Mouse (Mus musculus): ENCODE measurements around the gene Nxnl2. TPM values are rescaled to one million over a fixed set of nuclear protein-coding genes. Genes with fewer than 3 reads are reported as not detected.
"Not testable (repeated sequence)": the region's sequence is repeated elsewhere in the genome, so short reads cannot be mapped to it uniquely, and the experiment has no call there.

The Nxnl2 gene
- total and polyA plus RNA-seq, 2 experiments from 2014 or later = 3.1 to 6.5 TPM

GRCm38 (mm10) chr13:51197699-51198098 is 26.9 kb downstream of the Nxnl2 start:
- no peak for DNase-seq
- ATAC-seq = no peak
- no peaks in the 10 kb centered on the region for H3K4me1 ChIP-seq (ENCODE audit: insufficient read depth)
- no peaks in the 10 kb centered on the region for H3K27me3 ChIP-seq (ENCODE audit: insufficient read depth, low read length)
- no peak overlapping the region for H3K4me2 ChIP-seq (ENCODE audit: low read depth)
- no peaks in the 10 kb centered on the region for H3K36me3 ChIP-seq (ENCODE audit: insufficient read depth)
- H3K9ac ChIP-seq = no peak overlapping the region
- H3K4me3 ChIP-seq (ENCODE audit: low read depth, low read length) = no peak overlapping the region
- no peak overlapping the region for H3K27ac ChIP-seq (ENCODE audit: low read depth, low read length)
- 86% methylated on average over 3 of the region's 3 CpGs for WGBS
- 0 out of 2 replicates have a peak, but pooled peaks cover 3% of the 10 kb centered on the region for H3K9me3 ChIP-seq (ENCODE audit: low read length)
- no peak for TF ChIP-seq CTCF (IDR thresholded peaks at IDR 0.05; ENCODE audit: low read depth)

DNA sequence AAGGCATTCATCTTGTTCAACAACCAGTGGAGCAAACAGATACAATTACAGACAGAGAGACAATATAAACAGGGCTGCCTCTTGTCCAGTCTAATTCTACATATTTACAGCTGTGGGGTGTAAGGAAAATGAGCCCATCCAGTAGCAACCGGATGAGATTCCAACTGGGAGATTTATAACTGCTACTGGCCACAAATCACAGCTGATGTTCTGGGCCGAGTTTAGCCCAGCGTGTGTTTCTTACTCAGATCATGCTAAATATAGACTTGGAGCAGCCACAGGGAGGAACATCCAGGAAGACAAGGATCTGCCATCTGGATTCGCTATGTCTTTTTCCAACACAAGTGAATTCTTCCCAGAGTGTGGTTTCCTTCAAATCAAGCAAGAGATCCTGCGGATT is 27.4 kb downstream of the Nxnl2 start:
- H3K9me3 ChIP-seq (ENCODE audit: low read length) = 0 out of 2 replicates have a peak, but pooled peaks cover 3% of the 10 kb centered on the region
- 68% methylated on average over 5 of the region's 5 CpGs for WGBS
- no peak overlapping the region for H3K4me3 ChIP-seq (ENCODE audit: low read depth, low read length)
- no peaks in the 10 kb centered on the region for H3K27me3 ChIP-seq (ENCODE audit: insufficient read depth, low read length)
- no peaks in the 10 kb centered on the region for H3K36me3 ChIP-seq (ENCODE audit: insufficient read depth)
- DNase-seq (peak; percentile 35), ATAC-seq (peak; percentile 48; the same call in 1 of the 2 replicates)
- no peaks in the 10 kb centered on the region for H3K4me1 ChIP-seq (ENCODE audit: insufficient read depth)
- no peak overlapping the region for H3K27ac ChIP-seq (ENCODE audit: low read depth, low read length)
- TF ChIP-seq CTCF (IDR thresholded peaks at IDR 0.05; ENCODE audit: low read depth) = no peak
- no peak overlapping the region for H3K9ac ChIP-seq
- no peak overlapping the region for H3K4me2 ChIP-seq (ENCODE audit: low read depth)

GRCm38 (mm10) chr13:51201985-51202843 is 31.4 kb downstream of the Nxnl2 start:
- ATAC-seq = peak; percentile 48
- not testable (repeated sequence) for DNase-seq; H3K27me3 ChIP-seq (ENCODE audit: insufficient read depth, low read length); H3K27ac ChIP-seq (ENCODE audit: low read depth, low read length); H3K9me3 ChIP-seq (ENCODE audit: low read length); H3K36me3 ChIP-seq (ENCODE audit: insufficient read depth); H3K4me1 ChIP-seq (ENCODE audit: insufficient read depth)
- Histone ChIP-seq H3K9ac (0 out of 2 replicates have a peak overlapping the region, but pooled peaks have one; percentile 18), H3K4me2 (ENCODE audit: low read depth) (peak overlapping the region; percentile 47), H3K4me3 (ENCODE audit: low read depth, low read length) (peak overlapping the region; percentile 28)
- WGBS = 41% methylated on average over 26 of the region's 36 CpGs
- peak; percentile 20; the same call in 1 of the 2 replicates for TF ChIP-seq CTCF (IDR thresholded peaks at IDR 0.05; ENCODE audit: low read depth)

DNA sequence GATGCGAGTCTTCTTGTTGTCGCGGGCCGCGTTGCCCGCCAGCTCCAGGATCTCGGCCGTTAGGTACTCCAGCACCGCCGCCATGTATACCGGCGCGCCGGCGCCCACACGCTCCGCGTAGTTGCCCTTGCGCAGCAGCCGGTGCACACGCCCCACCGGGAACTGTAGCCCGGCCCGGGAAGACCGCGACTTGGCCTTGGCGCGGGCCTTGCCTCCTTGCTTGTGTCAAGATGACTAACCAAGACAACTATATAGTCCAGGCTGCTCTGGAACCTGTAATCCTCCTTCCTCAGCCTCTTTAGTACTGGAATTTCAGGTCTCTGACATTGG is 32.0 kb downstream of the Nxnl2 start:
- not testable (repeated sequence) for H3K4me1 ChIP-seq (ENCODE audit: insufficient read depth); H3K27me3 ChIP-seq (ENCODE audit: insufficient read depth, low read length); H3K27ac ChIP-seq (ENCODE audit: low read depth, low read length); H3K9me3 ChIP-seq (ENCODE audit: low read length); H3K36me3 ChIP-seq (ENCODE audit: insufficient read depth)
- Histone ChIP-seq H3K4me3 (ENCODE audit: low read depth, low read length) (peak overlapping the region; percentile 28), H3K9ac (0 out of 2 replicates have a peak overlapping the region, but pooled peaks have one; percentile 18), H3K4me2 (ENCODE audit: low read depth) (peak overlapping the region; percentile 47)
- ATAC-seq (peak; percentile 65), DNase-seq (peak; percentile 14)
- 3% methylated on average over 28 of the region's 28 CpGs for WGBS

DNA sequence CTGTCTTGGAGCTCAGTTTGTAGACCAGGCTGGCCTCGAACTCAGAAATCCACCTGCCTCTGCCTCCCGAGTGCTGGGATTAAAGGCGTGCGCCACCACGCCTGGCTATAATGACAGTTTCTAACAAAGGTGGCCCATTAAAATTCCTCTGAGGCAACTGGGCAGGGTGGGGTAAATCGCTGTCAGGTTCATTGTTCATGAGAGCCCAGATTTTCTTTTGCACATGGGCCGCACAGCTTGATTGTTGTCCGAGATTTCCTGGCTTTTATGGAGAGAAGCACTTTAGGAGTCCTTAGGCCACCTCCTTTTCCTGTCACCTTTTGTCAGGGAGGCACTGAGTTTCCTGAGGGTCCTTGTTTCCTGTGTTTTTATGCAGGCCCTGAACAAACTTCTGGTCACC is 32.6 kb downstream of the Nxnl2 start:
- no peak for ATAC-seq
- H3K4me3 ChIP-seq (ENCODE audit: low read depth, low read length) = no peak overlapping the region
- TF ChIP-seq CTCF (IDR thresholded peaks at IDR 0.05; ENCODE audit: low read depth) = no peak
- H3K9me3 ChIP-seq (ENCODE audit: low read length) = 0 out of 2 replicates have a peak, but pooled peaks cover 3% of the 10 kb centered on the region
- H3K27ac ChIP-seq (ENCODE audit: low read depth, low read length) = no peak overlapping the region
- no peaks in the 10 kb centered on the region for H3K4me1 ChIP-seq (ENCODE audit: insufficient read depth)
- 78% methylated on average over 8 of the region's 8 CpGs for WGBS
- no peaks in the 10 kb centered on the region for H3K27me3 ChIP-seq (ENCODE audit: insufficient read depth, low read length)
- no peak for DNase-seq
- H3K36me3 ChIP-seq (ENCODE audit: insufficient read depth) = no peaks in the 10 kb centered on the region
- no peak overlapping the region for H3K9ac ChIP-seq
- H3K4me2 ChIP-seq (ENCODE audit: low read depth) = no peak overlapping the region

- not testable (repeated sequence) for H3K27me3 ChIP-seq (ENCODE audit: insufficient read depth, low read length); DNase-seq; H3K9ac ChIP-seq; H3K36me3 ChIP-seq (ENCODE audit: insufficient read depth); H3K27ac ChIP-seq (ENCODE audit: low read depth, low read length); H3K4me1 ChIP-seq (ENCODE audit: insufficient read depth); ATAC-seq; H3K4me2 ChIP-seq (ENCODE audit: low read depth); H3K4me3 ChIP-seq (ENCODE audit: low read depth, low read length); H3K9me3 ChIP-seq (ENCODE audit: low read length)
- 91% methylated on average over 11 of the region's 11 CpGs for WGBS
Measured at GRCm38 (mm10) chr13:51204081-51204480, 33.3 kb downstream of the Nxnl2 start.

DNA sequence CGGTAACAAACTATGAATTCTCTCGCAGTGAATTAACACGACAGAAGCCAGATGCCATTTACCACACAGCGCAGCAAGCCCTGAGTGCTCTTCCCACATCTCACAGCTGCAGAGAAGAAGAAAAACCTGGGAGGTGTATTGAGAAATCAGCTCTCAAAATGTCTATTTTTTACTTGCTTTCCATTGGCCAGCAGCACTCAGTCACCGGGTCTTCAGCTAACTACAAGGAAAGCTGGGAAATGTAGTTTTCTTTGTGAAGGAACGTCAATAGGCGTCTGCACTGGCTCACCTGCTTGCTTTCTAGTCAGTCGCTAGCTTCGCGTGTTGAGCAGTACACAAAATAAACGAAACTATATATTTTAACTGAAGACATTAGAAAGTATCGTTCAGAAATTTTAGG is 37.1 kb downstream of the Nxnl2 start:
- Histone ChIP-seq H3K27ac (ENCODE audit: low read depth, low read length) (0 out of 2 replicates have a peak overlapping the region, but pooled peaks have one; percentile 35), H3K4me1 (ENCODE audit: insufficient read depth) (no peaks in the 10 kb centered on the region), H3K9ac (no peak overlapping the region), H3K36me3 (ENCODE audit: insufficient read depth) (no peaks in the 10 kb centered on the region), H3K27me3 (ENCODE audit: insufficient read depth, low read length) (no peaks in the 10 kb centered on the region), H3K4me2 (ENCODE audit: low read depth) (0 out of 2 replicates have a peak overlapping the region, but pooled peaks have one; percentile 15), H3K4me3 (ENCODE audit: low read depth, low read length) (no peak overlapping the region), H3K9me3 (ENCODE audit: low read length) (no peaks in the 10 kb centered on the region)
- WGBS = 62% methylated on average over 12 of the region's 12 CpGs
- DNase-seq (peak; percentile 68), ATAC-seq (peak; percentile 93)
- TF ChIP-seq CTCF (IDR thresholded peaks at IDR 0.05; ENCODE audit: low read depth) = no peak

Measured in forebrain, postnatal 0 days (tissue).